Mouse (Mus musculus): ENCODE measurements around the gene Otulin.
A peak's percentile ranks its signal among the peaks of the same experiment; 100 is the strongest.

Gene Otulin

GRCm38 (mm10) chr15:27630601-27631383 lies at the start of gene Otulin:
Gene Otulin, minus strand, starts transcription at chr15:27630693.
- peak; percentile 97 for DNase-seq (ENCODE audit: low read depth, low spot score)

GRCm38 (mm10) chr15:27678511-27678910 lies 48.0 kb upstream of the Otulin start:
- DNase-seq (ENCODE audit: low read depth, low spot score), result no peak

- no peak for DNase-seq (ENCODE audit: low read depth, low spot score)
Observed at GRCm38 (mm10) chr15:27677801-27678200, 47.3 kb upstream of the Otulin start.

GRCm38 (mm10) chr15:27676211-27676610 lies 45.7 kb upstream of the Otulin start:
- DNase-seq (ENCODE audit: low read depth, low spot score), result no peak

GRCm38 (mm10) chr15:27675122-27675521 lies 44.6 kb upstream of the Otulin start:
- DNase-seq (ENCODE audit: low read depth, low spot score), result no peak

- DNase-seq (ENCODE audit: low read depth, low spot score), result no peak
Observed at GRCm38 (mm10) chr15:27674041-27674440, 43.5 kb upstream of the Otulin start.

- no peak for DNase-seq (ENCODE audit: low read depth, low spot score)
Observed at GRCm38 (mm10) chr15:27673151-27673550, 42.7 kb upstream of the Otulin start.

- DNase-seq (ENCODE audit: low read depth, low spot score), result no peak
Observed at GRCm38 (mm10) chr15:27672259-27672658, 41.8 kb upstream of the Otulin start.

- no peak for DNase-seq (ENCODE audit: low read depth, low spot score)
Observed at GRCm38 (mm10) chr15:27671612-27672245, 41.2 kb upstream of the Otulin start.

GRCm38 (mm10) chr15:27670708-27671107 lies 40.2 kb upstream of the Otulin start:
- no peak for DNase-seq (ENCODE audit: low read depth, low spot score)

GRCm38 (mm10) chr15:27669931-27670411 lies 39.5 kb upstream of the Otulin start:
- DNase-seq (ENCODE audit: low read depth, low spot score), result no peak

- no peak for DNase-seq (ENCODE audit: low read depth, low spot score)
Observed at GRCm38 (mm10) chr15:27669276-27669675, 38.8 kb upstream of the Otulin start.

- DNase-seq (ENCODE audit: low read depth, low spot score), result no peak
Observed at GRCm38 (mm10) chr15:27668557-27668956, 38.1 kb upstream of the Otulin start.

- no peak for DNase-seq (ENCODE audit: low read depth, low spot score)
Observed at GRCm38 (mm10) chr15:27668001-27668461, 37.5 kb upstream of the Otulin start.

- no peak for DNase-seq (ENCODE audit: low read depth, low spot score)
Observed at GRCm38 (mm10) chr15:27666911-27667539, 36.5 kb upstream of the Otulin start.

GRCm38 (mm10) chr15:27665392-27665911 lies 35.0 kb upstream of the Otulin start:
- no peak for DNase-seq (ENCODE audit: low read depth, low spot score)

- no peak for DNase-seq (ENCODE audit: low read depth, low spot score)
Observed at GRCm38 (mm10) chr15:27664126-27664525, 33.6 kb upstream of the Otulin start.

GRCm38 (mm10) chr15:27662699-27663098 lies 32.2 kb upstream of the Otulin start:
- no peak for DNase-seq (ENCODE audit: low read depth, low spot score)

- DNase-seq (ENCODE audit: low read depth, low spot score), result no peak
Observed at GRCm38 (mm10) chr15:27661696-27662095, 31.2 kb upstream of the Otulin start.

GRCm38 (mm10) chr15:27659592-27660244 lies 29.2 kb upstream of the Otulin start:
- peak; percentile 68 for DNase-seq (ENCODE audit: low read depth, low spot score)

GRCm38 (mm10) chr15:27659143-27659542 lies 28.6 kb upstream of the Otulin start:
- DNase-seq (ENCODE audit: low read depth, low spot score), result no peak

GRCm38 (mm10) chr15:27658356-27658755 lies 27.9 kb upstream of the Otulin start:
- DNase-seq (ENCODE audit: low read depth, low spot score), result no peak
